Mouse (Mus musculus) heart, adult 2 months (tissue): Measurements from ENCODE around the gene Sept9. TPM values are rescaled to one million over a fixed set of nuclear protein-coding genes. Genes with fewer than 3 reads are reported as not detected.
A peak's percentile ranks its signal among the peaks of the same experiment; 100 is the strongest.

Experiments used
- DNase-seq, 2 experiments: peaks; one replicate each; pipeline ENCODE4 v3.0.0; 2021
- H3K27ac ChIP-seq: fragments of 200-600 bp; 2 replicates; pipeline ENCODE4 v1.8.1; 2022
- H3K27me3 ChIP-seq: fragments of 200-500 bp; 2 replicates; pipeline ENCODE4 v1.6.1; 2012; ENCODE audit warnings: mild to moderate bottlenecking, low read length, inconsistent platforms, mixed read lengths; ENCODE audit not compliant: control insufficient read depth, insufficient read depth
- H3K36me3 ChIP-seq: fragments of 200-500 bp; 2 replicates; pipeline ENCODE4 v1.6.1; 2012; ENCODE audit warnings: low read length, inconsistent platforms; ENCODE audit not compliant: control insufficient read depth, insufficient read depth
- H3K4me1 ChIP-seq: fragments of 200-500 bp; 2 replicates; pipeline ENCODE4 v1.6.1; 2011; ENCODE audit warnings: low read length; ENCODE audit not compliant: control insufficient read depth, insufficient read depth
- H3K4me3 ChIP-seq: fragments of 200-600 bp; 2 replicates; pipeline ENCODE4 v1.8.1; 2022
- H3K79me2 ChIP-seq: fragments of 200-500 bp; replicated peaks from 2 replicates; pipeline ENCODE4 v1.6.1; 2012; ENCODE audit warnings: mild to moderate bottlenecking, inconsistent platforms, low read length, moderate library complexity, mixed read lengths; ENCODE audit not compliant: control insufficient read depth, insufficient read depth
- H3K9ac ChIP-seq: fragments of 200-500 bp; 2 replicates; pipeline ENCODE4 v1.6.1; 2012; ENCODE audit warnings: low read depth, mild to moderate bottlenecking, control low read depth, inconsistent platforms, low read length, mixed read lengths
- CTCF ChIP-seq: fragments of 200-600 bp; IDR thresholded peaks from 2 replicates; pipeline ENCODE4 v1.8.1; 2022; ENCODE audit warnings: antibody characterized with exemption, mild to moderate bottlenecking, moderate library complexity
- EP300 ChIP-seq: fragments of 200-500 bp; IDR thresholded peaks from 2 replicates; pipeline ENCODE4 v1.6.1; 2011; ENCODE audit warnings: low read depth, low read length, control low read depth; ENCODE audit not compliant: insufficient read depth
- POLR2A ChIP-seq: fragments of 200-500 bp; IDR thresholded peaks from 2 replicates; pipeline ENCODE4 v1.6.1; 2011; ENCODE audit warnings: mild to moderate bottlenecking, low read depth, low read length, control low read depth; ENCODE audit not compliant: insufficient read depth
- WGBS: fragments of 180-500 bp; shearing (Covaris S2); methylation state at CpG from one replicate; pipeline ENCODE4 v1.1.7; 2018; 5-methylcytosine and 5-hydroxymethylcytosine counted together
- intact Hi-C: fragments of 180-260 bp; cut with DNase I; formaldehyde crosslinking; loops from one replicate; pipeline ENCODE4 v1.15.1; 2025
- polyA plus RNA-seq: library from polyadenylated mRNA; depleted of rRNA; stranded (reverse); fragments of >200 nt; gene quantifications from 2 replicates; pipeline ENCODE4 v1.2.3, GENCODE M21; 2012
- total RNA-seq, 2 experiments: library from RNA; stranded (reverse); gene quantifications; 2 replicates each; pipeline ENCODE4 v1.2.3; 2021

Gene Sept9
- total and polyA plus RNA-seq, 3 experiments = 15.9 to 31.9 (median 28.2) TPM

DNA sequence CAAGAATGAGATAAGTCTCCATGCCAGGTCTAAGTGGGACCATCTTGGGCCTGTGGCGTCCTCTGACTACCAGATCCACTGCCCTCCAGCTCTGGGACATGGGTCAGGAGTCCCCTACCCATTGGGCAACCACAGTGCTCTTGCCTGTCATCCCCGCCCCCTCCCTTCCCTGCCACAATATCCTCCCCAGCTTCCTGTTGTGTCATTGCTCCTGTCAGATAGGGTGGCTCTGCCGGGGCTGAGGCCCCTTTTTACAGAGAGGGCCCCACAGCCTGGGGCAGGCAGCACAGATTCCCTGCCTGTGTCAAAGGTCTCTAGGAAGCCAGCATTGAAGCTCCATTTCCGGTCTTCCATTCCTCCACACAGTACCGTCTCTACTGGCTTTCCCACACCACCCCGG, 134.6 kb downstream of the Sept9 start:
- Histone ChIP-seq H3K36me3 (no peaks in the 10 kb centered on the region), H3K9ac (no peak overlapping the region), H3K4me1 (peaks cover 32% of the 10 kb centered on the region), H3K79me2 (peaks cover 3% of the 10 kb centered on the region; the same call in 1 of the 2 replicates), H3K4me3 (no peak overlapping the region), H3K27ac (peak overlapping the region; percentile 51), H3K27me3 (no peaks in the 10 kb centered on the region)
- WGBS = 51% methylated on average over 6 of the region's 6 CpGs
- 0 out of 2 replicates have a peak, but pooled peaks have one; percentile 24 for TF ChIP-seq EP300
- no peak for TF ChIP-seq CTCF
- TF ChIP-seq POLR2A = 0 out of 2 replicates have a peak, but pooled peaks have one; percentile 14
- intact Hi-C loops = no loop called here
- peak in 1 of 2 experiments; percentile 49 for DNase-seq

DNA sequence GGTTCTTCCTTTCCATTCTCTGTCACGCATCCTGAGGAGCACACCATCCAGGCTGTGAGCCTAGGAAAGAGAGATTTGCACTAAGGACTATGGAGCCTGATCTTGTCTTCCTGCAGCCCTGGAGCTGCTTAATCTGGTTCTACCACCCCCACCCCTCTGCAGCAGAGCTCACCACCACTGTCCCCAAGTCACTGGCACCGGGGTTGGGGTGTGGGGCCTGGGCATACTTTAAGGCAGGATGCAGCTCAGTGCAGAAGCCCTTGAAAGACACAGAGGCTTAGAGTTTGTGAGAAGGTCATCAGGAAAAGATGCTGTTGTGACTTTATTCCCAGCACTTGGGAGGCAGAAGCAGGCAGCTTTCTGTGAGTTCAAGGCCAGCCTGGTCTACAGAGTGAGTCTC, 135.7 kb downstream of the Sept9 start:
- TF ChIP-seq CTCF (no peak), POLR2A (no peak), EP300 (no peak)
- 82% methylated on average over 2 of the region's 2 CpGs for WGBS
- Histone ChIP-seq H3K79me2 (peaks cover 7% of the 10 kb centered on the region), H3K4me1 (peaks cover 32% of the 10 kb centered on the region), H3K9ac (no peak overlapping the region), H3K27me3 (no peaks in the 10 kb centered on the region), H3K36me3 (no peaks in the 10 kb centered on the region), H3K27ac (no peak overlapping the region), H3K4me3 (no peak overlapping the region)
- DNase-seq = no peak
- intact Hi-C loops = no loop called here

DNA sequence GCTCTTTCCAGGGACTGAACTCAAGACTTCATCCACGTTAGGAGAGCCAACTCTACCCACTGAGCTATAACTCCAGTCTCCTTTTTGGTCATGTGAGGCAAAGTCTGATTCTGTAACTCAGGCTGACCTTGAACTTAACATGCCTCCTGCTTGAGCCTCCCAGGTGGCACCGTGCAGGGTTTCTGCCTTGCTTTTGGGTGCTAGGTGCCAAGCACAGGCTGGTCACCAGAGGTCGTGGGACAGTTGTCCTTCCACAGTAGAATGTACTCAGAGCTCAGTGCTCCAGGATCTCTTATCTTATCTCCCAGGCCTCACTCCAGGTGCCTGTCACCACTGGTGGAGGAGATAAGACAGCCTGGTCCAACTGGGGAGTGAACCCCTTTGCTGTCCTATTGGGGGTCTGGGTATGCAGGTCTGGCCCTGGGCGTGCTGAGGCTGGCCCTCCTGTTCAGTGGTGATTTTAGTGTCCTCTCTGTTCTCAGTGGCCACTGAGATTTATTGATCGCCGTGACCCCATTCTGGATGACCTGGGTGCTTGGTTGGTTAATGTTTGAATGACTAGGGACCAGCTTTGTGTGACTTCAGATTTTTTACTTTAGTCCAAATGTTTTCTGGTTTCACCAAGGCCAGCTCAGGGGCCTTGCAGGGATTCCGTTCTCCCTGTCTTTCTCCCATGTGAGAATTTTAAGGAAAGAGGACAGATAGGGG, 136.8 kb downstream of the Sept9 start:
- H3K4me1 ChIP-seq = peaks cover 31% of the 10 kb centered on the region
- H3K9ac ChIP-seq = no peak overlapping the region
- peaks cover 7% of the 10 kb centered on the region for H3K79me2 ChIP-seq
- no peak for TF ChIP-seq CTCF
- TF ChIP-seq EP300 = no peak
- TF ChIP-seq POLR2A = no peak
- H3K36me3 ChIP-seq = no peaks in the 10 kb centered on the region
- H3K27me3 ChIP-seq = no peaks in the 10 kb centered on the region
- no peak overlapping the region for H3K27ac ChIP-seq
- intact Hi-C loops = no loop called here
- no peak overlapping the region for H3K4me3 ChIP-seq
- WGBS = 72% methylated on average over 7 of the region's 7 CpGs
- no peak for DNase-seq

DNA sequence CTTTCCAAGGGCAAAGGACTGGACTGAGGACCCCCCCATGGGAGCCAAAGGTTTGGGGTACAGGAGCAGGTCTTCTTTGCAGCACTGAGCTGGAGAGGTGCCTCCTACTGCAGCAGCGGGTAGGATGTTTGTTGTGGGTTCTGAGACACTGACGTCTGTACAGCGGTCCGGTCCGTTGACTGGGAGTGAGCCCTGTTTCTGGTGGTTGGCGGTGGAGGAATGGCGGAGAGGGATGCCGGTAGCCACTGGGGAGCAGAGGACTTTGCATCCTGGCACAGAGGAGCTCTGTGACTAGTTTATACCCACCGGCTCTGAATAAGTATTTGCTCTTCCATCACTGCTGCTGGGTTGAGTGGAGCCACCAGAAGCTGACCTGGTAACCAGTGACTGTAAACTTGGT, 138.3 kb downstream of the Sept9 start:
- no peak overlapping the region for H3K27ac ChIP-seq
- no peaks in the 10 kb centered on the region for H3K27me3 ChIP-seq
- peaks cover 7% of the 10 kb centered on the region for H3K79me2 ChIP-seq
- DNase-seq = no peak
- no peak for TF ChIP-seq CTCF
- TF ChIP-seq EP300 = no peak
- TF ChIP-seq POLR2A = no peak
- intact Hi-C loops = no loop called here
- no peaks in the 10 kb centered on the region for H3K36me3 ChIP-seq
- H3K4me1 ChIP-seq = peaks cover 30% of the 10 kb centered on the region
- no peak overlapping the region for H3K9ac ChIP-seq
- H3K4me3 ChIP-seq = no peak overlapping the region
- 81% methylated on average over 9 of the region's 9 CpGs for WGBS

DNA sequence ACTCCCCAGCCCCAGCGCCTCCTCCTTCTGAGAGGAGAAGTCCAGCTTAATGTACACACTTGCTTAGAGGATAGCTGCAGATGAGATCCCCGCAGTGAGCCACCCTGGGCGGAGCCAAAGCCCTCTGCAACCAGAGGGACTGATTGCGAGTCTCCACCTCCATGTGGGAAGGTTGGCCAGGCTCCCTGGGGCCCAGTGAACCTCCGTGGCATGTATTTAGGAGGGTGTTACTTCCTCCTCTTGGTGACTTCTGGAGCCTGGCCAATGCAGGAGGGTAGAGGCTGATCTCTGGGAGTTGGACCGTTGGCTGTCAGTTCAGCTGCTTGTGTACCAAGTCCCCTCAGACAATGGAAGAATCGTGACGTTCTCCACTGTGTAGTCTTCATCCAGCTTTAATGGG, 139.0 kb downstream of the Sept9 start:
- no peak overlapping the region; the same call in 1 of the 2 replicates for H3K27ac ChIP-seq
- no peak overlapping the region for H3K9ac ChIP-seq
- H3K4me1 ChIP-seq = peaks cover 31% of the 10 kb centered on the region
- intact Hi-C loops = no loop called here
- H3K4me3 ChIP-seq = no peak overlapping the region
- H3K79me2 ChIP-seq = peaks cover 9% of the 10 kb centered on the region
- H3K27me3 ChIP-seq = no peaks in the 10 kb centered on the region
- 32% methylated on average over 8 of the region's 8 CpGs for WGBS
- peak in 1 of 2 experiments; percentile 68 for DNase-seq
- TF ChIP-seq CTCF (no peak), POLR2A (no peak), EP300 (no peak)
- H3K36me3 ChIP-seq = no peaks in the 10 kb centered on the region

DNA sequence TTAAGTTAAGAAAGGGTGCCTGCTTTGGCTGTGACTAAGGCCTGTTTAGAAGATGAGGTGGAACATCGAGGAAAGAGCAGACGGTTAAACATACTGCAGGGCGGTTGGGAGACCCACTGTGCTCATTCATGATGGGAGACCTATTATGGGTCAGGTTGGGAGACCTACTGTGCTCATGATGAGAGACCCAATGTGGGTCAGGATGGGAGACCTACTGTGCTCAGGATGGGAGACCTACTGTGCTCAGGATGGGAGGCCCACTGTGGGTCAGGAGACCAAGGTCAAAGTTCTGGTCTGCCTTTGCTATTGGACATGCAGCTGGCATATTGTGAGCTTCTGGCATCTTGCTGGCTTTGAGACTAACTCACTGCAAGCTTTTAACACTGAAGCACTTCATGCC, 139.6 kb downstream of the Sept9 start:
- Histone ChIP-seq H3K79me2 (peaks cover 9% of the 10 kb centered on the region), H3K36me3 (no peaks in the 10 kb centered on the region), H3K4me3 (no peak overlapping the region), H3K9ac (no peak overlapping the region), H3K4me1 (peaks cover 30% of the 10 kb centered on the region), H3K27ac (no peak overlapping the region), H3K27me3 (no peaks in the 10 kb centered on the region)
- TF ChIP-seq POLR2A = no peak
- TF ChIP-seq CTCF = no peak
- TF ChIP-seq EP300 = no peak
- intact Hi-C loops = no loop called here
- DNase-seq = no peak
- WGBS = 70% methylated on average over 3 of the region's 3 CpGs
